Mouse (Mus musculus) left cerebral cortex, adult 9 months (tissue): ENCODE measurements around the gene Dynlrb1.

Experiments
- DNase-seq, 2 experiments: peaks; one replicate each; pipeline ENCODE4 v3.0.0; 2022; ENCODE audit warnings: low spot score in 2 of 2

The Dynlrb1 gene

GRCm38 (mm10) chr2:155280116-155280515 is 43.8 kb downstream of the Dynlrb1 start:
- no peak for DNase-seq

- no peak for DNase-seq
These were observed 47.5 kb downstream of the Dynlrb1 start for GRCm38 (mm10) chr2:155283793-155284192.

- no peak for DNase-seq
These were observed 48.3 kb downstream of the Dynlrb1 start for GRCm38 (mm10) chr2:155284647-155285046.

GRCm38 (mm10) chr2:155285744-155286143 is 49.4 kb downstream of the Dynlrb1 start:
- no peak for DNase-seq

GRCm38 (mm10) chr2:155287456-155288250 is 51.3 kb downstream of the Dynlrb1 start:
- DNase-seq = no peak

- no peak for DNase-seq
These were observed 53.7 kb downstream of the Dynlrb1 start for GRCm38 (mm10) chr2:155290066-155290465.

- no peak for DNase-seq
These were observed 57.0 kb downstream of the Dynlrb1 start for GRCm38 (mm10) chr2:155293382-155293781.

GRCm38 (mm10) chr2:155293946-155294345 is 57.6 kb downstream of the Dynlrb1 start:
- no peak for DNase-seq

GRCm38 (mm10) chr2:155295453-155295852 is 59.1 kb downstream of the Dynlrb1 start:
- no peak for DNase-seq

- no peak for DNase-seq
These were observed 63.2 kb downstream of the Dynlrb1 start for GRCm38 (mm10) chr2:155299563-155299962.
